Mouse (Mus musculus) G1E (cell line): ENCODE measurements at regions not wholly inside any gene's neighbourhood (a gene's known extent, or its start where the extent isn't known, plus 50 kb on each side); places are given as distances from the start of the nearest gene placed in this dataset.

ENCODE experiments used
- CTCF ChIP-seq: IDR thresholded peaks from 2 replicates; pipeline ENCODE4 v1.5.1; 2012; ENCODE audit warnings: low read depth, low read length, inconsistent platforms, mixed read lengths
- GATA1 ChIP-seq: IDR thresholded peaks from 2 replicates; pipeline ENCODE4 v1.6.1; 2012; ENCODE audit warnings: borderline replicate concordance, low read length, inconsistent platforms, mixed read lengths
- POLR2AphosphoS5 ChIP-seq: IDR thresholded peaks from 2 replicates; pipeline ENCODE4 v1.6.1; 2012; ENCODE audit warnings: low read depth, low read length, inconsistent platforms; ENCODE audit not compliant: insufficient replicate concordance

GRCm38 (mm10) chr13:44356981-44357380, 372.3 kb upstream of the Jarid2 start:
- TF ChIP-seq CTCF (no peak), GATA1 (no peak), POLR2AphosphoS5 (no peak)
